Mouse (Mus musculus) thymus, postnatal 36 days (tissue): ENCODE measurements at regions not wholly inside any gene's neighbourhood (a gene's known extent, or its start where the extent isn't known, plus 50 kb on each side); places are given as distances from the start of the nearest gene placed in this dataset.

Experiments
- DNase-seq, 2 experiments: peaks; one replicate each; pipeline ENCODE4 v3.0.0; 2022; ENCODE audit warnings: mixed read lengths in 2 of 2

DNA sequence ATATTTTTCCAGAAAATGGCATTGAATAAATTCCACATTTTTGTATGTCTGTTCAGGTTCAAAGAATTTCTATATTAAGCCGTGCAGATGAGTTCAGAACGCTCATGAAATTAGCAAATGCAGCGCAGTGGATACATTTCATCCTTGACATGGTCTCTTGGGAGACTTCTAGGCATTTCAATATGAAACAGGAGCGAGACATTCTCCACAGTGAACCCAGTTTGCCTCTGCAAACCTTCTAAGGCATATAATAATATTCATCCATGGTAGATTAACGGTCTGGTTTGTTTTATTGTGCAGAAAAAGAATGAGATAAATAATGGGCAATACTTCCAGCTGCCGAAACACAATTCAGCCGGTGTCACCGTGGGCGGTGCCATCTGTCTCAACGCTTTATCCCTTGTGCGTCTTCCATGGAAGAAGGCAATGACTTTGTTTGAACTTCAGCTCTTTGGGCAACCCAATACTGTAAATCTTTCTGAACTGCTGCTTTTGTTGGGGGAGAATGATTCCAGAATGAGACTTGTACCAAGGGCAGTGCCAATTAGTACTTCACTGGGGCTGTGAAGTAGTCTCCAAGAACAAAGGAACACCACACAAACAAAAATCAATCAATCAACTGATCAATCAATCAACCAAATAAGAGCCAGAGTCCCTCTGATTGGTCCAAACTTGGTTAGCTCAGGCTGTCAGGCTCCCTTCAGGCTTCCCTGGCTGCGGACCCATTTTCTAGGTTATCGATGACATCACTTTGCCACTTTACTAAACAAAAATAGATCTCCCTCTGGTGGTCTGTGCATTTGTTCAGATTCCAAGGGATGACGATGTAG, 326.0 kb downstream of the Ice1 start:
- no peak for DNase-seq

DNA sequence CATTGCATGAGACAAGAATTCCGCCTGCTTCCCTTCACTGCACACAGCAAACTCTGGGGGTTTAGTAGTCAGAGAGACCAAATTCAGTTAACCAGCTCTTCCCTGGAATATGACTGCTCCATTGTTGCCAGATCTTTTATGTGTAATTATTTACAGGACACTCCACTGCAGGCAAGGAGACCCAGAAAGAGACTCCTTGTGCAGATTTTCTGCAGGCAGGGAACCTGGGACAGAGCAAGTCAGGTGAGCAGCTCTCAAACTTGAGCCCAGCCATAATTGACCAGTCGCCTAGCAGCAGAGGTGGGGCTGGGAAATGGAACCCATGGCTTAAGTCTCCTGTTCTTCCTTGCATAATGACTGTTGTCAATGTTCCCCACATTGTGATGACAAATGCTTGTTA, 324.2 kb downstream of the Ice1 start:
- no peak for DNase-seq

DNA sequence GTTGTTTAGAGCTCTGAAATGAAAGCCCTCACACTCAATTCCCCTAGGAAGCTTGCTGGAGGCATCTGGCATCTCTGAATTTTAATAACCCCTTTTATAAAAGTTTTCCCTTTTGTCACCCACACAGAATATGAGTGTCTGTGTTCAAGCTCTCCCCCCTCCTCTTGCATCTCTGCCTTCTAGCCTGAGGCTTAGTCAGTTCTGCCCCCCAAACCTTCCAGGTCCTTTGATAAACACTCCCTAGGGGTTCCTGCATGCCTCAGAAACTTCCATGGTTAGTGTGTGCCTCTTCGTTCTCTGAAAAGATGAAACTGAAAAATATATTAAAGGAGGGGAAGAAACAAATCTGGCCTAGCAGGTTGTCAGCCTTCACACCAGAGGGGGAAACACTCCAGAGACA, 313.9 kb downstream of the Ice1 start:
- DNase-seq, result no peak

DNA sequence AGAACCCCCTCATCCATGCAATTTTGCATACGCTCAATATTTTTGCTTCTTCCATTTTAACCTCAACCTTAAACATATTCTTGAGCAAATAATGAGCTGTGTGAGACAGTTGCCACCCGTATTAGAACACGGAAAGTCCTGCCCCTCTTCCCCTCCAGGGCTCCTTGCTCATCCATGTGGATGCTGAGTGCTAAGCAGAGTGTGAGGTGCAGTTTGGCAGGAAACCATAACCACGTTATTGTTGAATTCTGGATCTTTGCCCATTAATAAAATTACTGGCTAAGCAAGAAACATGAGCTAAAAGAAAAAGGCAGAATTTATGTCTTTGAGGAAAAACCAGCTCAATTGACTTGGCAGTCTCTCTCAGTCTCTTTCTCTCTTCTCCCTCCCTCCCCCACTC, 301.4 kb downstream of the Ice1 start:
- no peak for DNase-seq

DNA sequence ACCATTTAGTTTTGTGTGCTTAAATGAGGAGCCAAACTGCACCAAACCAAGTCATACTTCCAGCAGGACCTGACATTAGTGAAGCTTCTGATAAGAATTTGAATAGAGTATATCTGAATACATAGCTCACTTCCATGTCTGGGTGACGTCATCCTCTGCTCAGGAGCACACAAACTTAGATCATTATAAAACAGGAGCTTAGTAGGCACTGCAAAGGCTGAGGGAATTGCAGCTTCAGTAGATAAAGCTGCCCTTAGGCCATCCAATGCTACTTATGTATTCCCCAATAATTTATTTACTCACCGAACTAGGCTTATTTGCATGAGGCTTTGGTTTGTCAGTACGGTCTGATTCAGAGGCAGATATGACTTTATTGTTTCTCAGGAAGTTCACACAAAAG, 297.0 kb downstream of the Ice1 start:
- no peak for DNase-seq

DNA sequence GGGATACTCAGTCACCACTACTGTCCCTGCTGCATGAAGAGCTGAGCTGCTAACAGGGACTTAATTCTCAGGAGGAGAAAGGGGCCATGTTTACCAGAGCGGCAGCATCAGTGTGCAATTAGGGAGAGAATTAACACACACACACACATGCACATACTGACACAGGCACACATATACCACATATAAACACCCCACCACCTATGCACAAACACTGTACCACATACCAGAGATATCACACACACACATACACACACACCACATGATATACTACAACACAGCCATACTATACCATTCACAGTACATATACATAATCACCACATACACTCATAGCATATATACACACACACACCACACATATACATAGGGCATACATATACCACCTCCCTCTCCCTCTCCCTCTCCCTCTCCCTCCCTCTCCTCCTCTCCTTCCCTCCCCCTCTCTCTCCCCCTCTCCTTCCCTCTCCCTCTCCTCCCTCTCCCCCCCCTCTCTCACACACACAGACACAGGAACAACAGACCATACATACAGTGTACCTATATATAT, 294.2 kb downstream of the Ice1 start:
- no peak for DNase-seq

DNA sequence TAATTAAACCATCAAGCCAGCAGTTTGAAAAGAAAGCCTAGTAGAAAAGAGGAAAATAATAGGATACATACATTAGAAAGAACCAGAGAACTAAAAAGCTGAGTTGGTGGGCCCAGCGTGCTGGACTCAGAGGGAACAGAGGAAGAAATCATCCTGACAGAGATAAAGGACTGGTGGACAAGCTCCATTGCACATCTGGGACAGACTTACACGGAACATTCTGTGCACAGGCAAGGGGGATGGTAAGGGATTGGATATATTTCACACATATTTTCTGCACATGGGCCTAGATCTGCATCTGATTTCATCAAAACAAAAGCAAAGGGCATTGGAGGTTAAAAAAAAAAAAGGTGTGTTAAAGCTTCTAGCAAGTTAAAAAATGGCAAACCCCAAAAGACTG, 293.5 kb downstream of the Ice1 start:
- DNase-seq, result no peak

DNA sequence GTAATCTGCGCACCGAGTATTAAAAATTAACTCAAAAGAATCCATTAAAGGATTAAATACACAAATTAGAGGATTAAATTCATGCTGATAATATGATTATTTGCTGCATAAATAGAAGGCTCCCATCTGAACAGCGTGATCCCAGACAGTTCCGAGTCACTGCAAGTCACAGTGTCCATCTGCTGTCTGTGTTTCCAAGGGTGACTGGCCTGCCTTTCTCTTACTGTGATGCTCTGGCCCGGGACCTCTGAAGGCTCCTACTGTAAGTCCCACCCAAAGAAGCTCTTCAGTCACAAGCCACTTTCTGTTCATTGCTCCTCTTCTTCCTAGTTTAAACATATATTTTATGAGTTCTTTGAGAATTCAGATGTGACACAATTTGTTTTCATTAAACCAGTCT, 293.1 kb downstream of the Ice1 start:
- no peak for DNase-seq

DNA sequence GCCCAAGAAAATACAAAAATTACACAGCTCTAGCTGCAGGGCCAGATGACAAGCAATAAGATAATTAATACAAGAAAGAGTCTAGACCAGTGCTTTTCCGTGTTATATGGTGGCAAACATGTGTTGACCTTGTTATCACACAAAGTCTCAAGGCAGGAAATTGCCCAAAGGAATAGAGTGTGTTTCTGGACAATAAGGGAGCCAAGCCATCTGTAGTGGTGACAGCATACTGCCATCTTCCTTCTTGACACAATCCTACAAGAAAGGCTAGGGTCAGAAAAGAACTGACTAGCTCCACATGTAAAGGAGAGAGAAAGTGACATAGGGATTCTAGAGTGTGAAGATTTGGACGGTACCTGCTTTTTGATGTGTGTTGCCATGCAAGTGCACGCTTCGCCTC, 289.0 kb downstream of the Ice1 start:
- no peak for DNase-seq

DNA sequence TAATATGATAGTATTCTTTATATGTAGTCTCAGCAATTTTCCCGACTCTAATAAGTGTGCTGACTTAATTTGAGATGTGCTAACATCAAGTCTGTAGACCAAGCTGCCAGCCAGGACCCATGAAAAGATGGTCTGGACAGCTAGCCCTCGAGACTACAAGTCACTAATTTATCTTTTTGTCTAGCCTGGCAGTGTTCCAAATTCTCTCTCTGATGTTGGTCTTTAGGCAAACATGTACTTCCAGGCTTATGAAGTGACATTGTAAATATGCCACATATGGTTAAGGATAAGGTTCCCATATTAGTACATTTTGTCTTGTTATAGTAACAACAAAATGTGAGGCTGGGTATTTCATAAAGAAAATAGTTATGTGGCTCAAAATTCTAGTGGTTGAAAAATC, 288.5 kb downstream of the Ice1 start:
- DNase-seq, result no peak

DNA sequence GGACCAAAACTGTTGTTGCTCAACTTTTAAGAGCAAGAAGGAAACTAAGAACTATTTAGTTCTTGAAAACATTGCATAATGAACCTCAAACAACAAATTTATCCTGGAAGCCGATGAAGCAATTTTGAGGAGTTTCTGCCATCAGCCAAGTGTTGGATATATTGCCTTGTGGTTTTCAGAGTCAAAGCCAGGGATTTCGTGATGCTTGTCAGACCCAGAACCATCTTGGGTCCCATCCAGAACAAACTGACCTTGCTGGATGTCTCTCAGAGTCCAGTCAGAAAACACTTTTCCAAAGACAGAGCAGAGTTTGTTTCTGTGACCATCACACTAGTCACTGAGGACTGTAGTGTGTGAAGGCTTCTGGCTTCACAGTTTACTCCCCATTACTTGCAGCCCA, 267.8 kb downstream of the Ice1 start:
- DNase-seq, result no peak

DNA sequence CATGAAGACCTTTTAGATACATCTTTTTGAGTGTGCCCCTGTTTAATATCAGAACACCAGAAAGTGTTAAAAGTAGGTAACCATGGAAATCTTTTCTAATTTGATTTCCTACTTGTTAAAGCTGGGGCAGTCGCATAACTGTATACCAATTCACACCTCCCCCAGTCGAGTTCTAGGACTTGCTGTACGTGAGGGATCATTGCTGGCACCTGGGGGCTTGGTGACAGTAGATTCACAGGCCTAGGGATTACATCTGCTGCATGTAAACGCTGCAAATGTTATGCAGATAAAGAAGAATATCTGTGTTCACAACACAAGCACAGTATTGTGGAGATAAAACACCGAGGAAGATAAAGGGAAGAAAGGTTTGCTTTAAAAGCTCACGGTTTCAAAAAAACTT, 256.7 kb downstream of the Ice1 start:
- DNase-seq, result no peak

DNA sequence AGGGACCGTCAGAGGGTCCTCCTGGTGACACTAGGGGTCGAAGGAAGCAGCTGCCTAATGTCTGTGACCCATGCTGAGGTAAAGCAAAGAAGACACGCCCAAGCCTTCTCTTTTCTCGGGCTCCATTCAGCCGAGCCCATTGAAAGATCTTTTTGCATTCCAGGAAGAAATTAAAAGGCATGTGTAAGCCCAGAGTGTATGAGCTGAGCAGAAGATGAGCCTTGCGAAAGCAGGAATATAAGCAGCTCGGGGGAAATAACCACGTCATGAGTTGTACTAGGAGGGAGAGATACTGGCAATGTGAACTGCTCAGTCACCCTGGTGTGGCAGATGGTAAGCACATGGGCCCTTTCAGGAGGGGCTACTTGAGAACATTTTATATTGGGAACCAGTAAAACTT, 252.1 kb downstream of the Ice1 start:
- no peak for DNase-seq

DNA sequence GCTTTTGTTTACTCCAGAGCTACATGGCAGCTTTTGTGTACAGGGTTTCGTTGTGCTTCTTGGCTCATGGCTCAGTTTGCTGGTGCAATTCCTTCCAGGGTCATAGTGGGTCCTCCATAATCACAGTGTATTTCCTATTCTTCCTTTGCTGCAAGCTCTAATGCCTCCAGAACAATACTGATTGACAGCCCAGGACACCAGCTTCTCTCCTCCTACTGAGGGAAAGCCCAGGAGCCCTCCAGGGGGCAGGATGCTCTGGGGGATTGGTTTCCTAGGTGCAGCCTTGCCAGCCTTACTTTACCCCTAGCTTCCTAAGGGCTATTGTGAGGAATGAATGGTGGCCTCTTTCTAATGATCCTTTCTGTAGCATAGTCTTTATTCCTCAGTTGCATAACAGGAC, 224.6 kb downstream of the Ice1 start:
- no peak for DNase-seq

DNA sequence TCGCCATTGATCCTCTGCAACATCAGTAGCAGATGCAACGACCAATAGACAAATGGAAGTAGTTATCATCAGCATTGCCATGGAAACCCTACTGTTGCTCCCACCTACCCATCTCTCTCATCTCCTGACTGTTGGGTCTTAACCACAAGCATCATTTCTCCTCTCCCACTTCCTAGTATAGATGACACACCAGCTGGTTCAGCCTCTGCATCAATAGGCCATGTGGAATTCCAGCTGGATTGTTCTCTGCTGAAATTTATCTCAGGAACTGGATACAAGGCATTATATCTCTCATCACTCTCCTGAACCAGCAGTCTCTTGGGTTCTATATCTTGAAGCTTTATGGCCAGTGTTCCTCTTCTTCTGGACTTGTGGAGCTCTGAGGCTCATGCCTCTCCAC, 219.3 kb downstream of the Ice1 start:
- no peak for DNase-seq

DNA sequence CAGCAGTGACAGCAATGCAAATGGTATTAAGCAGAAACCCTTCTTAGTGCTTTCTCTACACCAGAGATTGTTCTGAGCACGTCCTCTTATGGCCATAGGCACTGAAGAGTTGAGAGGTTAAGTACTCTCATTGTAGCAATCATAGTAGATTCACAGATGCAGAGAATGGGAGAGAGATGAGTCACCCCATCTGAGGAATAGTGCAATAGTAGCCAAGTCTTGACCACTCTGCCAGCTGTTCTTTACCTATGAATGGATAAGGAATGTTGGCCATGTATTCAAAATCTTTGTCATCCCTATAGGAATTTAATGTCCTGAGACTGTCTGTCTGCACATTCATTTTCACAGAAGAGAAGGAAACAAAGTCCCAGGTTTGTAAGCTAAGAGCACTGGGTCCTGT, 198.0 kb downstream of the Ice1 start:
- DNase-seq, result no peak

DNA sequence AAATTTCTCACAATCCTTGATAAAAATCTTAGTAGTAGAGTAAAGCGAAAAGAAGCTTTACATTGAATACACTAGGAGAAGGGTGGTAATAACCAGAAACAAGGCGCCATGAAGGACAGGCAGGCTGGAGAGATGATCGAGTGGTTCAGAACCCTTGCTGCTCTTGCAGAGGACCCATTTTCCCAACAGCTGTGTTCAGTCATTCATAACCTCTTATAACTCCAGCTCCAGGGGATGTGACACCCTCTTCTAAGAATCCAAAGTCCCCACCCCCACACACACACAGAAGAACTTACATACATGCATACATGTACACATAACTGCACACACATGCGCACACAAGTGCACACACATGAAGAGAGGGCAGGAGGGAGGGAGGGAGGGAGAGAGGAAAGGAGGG, 190.5 kb downstream of the Ice1 start:
- DNase-seq, result no peak

DNA sequence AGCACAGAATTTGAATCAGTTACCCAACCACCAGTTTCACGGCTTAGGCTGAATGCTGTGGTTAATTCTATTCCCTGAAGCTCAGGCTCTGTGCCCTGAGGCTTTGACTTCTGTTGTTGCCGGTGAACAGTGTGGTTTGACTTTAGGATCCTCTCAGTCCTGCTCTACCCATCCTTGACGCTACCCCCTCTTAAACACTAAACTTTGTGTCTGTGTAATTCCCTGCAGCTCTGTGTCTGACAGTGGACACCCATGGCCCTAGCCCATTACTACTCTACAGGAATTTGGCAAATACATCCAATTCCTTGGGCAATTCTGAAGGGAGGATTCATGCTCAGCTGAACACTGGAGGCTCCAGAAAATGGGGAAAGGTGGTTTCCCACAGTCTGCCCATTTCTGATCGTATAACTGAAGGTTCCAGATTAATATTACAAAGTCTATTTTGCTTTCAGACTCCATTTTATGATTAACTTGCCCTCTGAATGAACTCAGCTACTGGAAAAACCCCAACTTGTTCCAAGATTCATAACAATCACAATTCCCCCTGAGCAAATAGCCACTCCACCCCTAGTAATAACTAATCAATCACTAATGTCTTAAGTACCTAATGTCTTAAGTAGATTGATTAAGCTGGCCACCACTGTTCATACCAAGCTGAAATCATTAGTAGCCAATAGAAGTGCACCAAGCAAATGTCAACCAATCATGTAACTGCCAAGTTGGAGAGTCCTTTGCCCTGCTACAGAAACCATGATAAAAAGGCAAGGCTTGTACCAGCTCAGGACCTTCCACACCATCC, 182.6 kb downstream of the Ice1 start:
- DNase-seq, result no peak

DNA sequence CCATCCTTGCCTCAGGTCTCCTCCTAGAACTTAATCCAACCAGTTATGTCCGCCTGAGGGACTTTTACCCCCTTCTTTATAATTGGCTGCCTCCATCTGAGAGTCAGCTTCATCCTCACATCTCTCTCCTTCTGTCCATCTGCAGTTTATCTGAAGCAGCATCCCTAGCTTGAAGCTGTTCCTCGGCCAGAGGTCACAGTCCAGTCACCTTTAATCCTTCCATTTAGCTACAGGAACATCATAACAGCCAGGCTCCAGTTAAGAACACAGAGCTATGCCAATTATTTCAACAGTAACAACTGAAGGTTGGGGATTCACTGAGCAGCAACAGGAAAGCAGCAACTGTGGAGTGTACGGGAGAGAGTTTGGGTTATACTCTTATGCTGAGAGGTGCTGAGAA, 179.0 kb downstream of the Ice1 start:
- DNase-seq, result no peak

DNA sequence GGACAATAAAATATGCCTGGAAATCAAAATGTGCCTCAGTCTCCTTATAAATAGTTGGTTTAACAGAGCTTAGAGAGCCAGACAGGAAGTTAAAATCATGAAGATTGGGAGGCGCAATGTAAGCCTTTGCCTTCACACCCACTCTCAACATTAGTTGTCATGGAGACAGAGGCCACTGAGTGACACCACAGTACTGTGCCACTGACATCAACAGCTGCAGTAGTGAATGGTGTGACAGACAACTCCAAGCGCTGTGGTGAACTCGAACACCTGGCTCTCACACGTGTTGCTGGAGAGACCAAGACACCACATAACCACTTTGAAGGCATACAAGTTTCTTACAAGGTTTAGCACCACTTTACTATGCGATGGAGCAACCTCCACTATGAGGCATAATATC, 172.4 kb downstream of the Ice1 start:
- DNase-seq, result no peak

DNA sequence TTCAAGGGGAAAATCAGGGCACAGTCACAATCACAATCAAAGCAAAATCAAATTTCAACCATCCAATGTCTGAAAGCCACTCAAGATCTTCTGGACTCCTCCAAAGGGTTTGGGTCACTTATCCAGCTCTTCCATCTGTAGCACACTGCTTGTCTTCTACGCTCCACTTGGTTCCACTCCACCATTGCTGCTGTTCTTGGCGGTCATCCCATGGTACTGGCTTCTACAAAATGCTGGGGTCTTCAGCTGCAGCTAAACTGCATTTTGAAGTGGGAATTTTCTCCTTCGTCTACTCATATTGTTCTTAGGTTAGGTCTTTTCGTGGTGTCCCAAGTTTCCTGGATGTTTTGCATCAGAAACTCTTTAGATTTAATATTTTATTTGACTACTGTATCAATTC, 162.7 kb downstream of the Ice1 start:
- no peak for DNase-seq

DNA sequence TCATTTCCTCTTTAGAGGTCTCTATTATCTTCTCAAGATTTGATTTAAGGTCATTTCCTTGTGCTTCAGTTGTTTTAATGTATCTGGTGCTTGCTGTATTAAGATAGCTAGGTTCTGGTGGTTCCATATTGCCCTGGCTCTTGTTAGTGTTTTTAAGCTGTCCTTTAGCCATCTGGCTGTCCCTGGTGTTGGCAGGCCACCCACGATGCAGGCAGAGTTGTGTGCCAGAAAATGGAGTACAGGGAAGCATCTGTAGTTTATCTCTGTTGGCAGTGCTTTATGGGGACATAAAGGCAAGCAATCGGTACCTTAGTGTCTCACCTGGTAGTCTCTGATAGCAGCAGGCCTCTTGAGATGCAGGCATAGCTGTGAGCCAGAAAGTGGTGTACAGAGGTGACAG, 162.1 kb downstream of the Ice1 start:
- no peak for DNase-seq

DNA sequence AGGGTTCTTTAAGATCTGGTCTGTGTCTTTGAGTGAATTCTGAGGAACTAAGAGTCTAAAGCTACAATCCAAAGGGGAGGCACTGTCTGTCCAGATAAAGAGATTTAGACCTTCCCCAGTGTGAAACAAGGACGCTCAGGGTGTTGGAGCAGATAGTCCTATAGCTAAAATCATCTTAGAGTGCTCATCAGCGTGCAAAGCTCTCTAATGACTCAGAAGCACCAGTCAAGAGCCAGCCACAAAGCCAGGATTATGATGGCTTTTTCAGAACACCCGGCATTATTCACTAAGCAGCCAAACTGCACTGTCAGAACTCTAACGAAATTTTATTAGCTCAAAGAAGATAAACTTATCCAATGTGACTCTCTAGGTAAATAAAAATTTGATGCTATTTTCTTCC, 138.1 kb downstream of the Ice1 start:
- no peak for DNase-seq
